Mouse (Mus musculus) liver, adult 2 months (tissue): ENCODE results near the gene Taok3.

Source experiments
- CTCF ChIP-seq: fragments of 200-500 bp; IDR thresholded peaks from 2 replicates; pipeline ENCODE4 v1.5.1; 2011; ENCODE audit warnings: low read depth, low read length, control low read depth
- POLR2A ChIP-seq: fragments of 200-500 bp; IDR thresholded peaks from 2 replicates; pipeline ENCODE4 v1.6.1; 2011; ENCODE audit warnings: low read length, control low read depth; ENCODE audit not compliant: insufficient read depth; ENCODE audit errors: extremely low read depth

DNA sequence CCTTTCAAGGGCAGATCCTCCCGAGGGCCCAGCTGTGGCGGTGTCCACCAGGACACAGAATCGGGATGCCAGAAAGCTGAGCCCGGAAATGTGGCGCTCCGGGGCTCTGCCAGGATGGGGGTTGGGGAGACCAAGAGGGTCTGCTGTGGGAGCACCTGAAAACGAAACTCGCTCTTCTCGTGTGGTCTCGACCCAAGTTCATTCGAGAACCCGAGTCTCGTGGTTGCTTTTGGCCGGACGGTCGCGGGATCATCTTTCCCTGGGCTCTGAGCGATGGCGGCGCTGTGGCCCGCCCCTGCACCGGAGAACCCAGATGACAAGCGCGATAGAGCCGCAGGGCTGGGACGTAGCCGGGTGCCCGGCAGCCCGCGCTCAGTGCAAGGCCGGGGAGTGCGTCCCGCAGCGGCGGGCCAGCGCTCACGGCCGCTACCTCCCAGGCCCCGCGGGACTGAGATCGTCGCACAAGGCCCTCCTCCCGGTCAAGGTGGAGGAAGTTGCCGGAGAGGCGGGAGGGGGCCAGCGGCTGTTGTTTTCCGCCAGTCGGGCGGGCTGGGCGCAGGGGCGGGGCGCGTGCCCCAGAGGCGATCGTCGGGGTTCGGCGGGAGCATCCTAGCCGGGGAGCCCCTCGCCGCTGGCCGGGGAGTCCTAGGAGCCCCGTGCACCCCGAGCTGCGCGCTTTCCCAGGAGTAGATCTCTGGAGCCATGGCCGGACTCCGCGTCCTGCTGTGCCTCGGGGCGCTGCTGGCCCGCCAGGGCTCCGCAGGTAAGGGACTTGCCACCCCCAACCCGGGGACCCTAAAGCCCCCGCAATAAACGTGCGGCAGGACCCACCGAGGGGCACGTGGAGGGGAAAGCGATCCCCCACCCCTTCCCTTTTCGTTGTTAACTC lies 199.1 kb downstream of the Taok3 start, which contains the start of gene Vsig10:
- TF ChIP-seq CTCF = 0 out of 2 replicates have a peak, but pooled peaks have one; percentile 4
- no peak for TF ChIP-seq POLR2A
